Mouse (Mus musculus): ENCODE results near the gene Rgs8. TPM values are rescaled to one million over a fixed set of nuclear protein-coding genes. Genes with fewer than 3 reads are reported as not detected.
A peak's percentile ranks its signal among the peaks of the same experiment; 100 is the strongest.

Gene Rgs8
- polyA plus RNA-seq, 1 experiment from 2014 or later = 33.6 TPM

DNA sequence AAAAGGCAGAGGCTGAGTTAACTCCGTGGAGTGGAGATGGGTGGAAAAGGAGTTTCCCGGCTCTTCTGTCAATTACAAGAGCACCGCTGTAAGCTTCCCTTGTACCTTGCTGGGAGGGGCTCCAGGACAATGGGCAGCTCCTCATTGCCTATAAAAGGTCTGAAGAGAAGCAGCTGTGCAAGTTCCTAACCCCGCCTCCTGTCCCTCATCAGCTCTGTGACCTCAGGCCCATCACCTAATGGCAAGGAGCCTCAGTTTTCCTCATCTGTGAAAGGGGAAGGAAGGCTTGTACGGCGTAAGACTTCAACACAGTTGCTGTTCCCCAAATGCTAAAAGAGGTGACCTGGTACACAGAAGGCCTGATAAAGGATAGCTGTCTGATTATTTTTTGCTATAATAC is 24.8 kb downstream of the Rgs8 start:
- ATAC-seq = no peak
- Histone ChIP-seq H3K27me3 (no peaks in the 10 kb centered on the region; the same call in 1 of the 2 replicates), H3K27ac (no peak overlapping the region), H3K4me2 (replicated peaks) (no peak overlapping the region), H3K9me3 (no peaks in the 10 kb centered on the region), H3K9ac (replicated peaks) (no peak overlapping the region), H3K4me1 (replicated peaks) (peaks cover 30% of the 10 kb centered on the region), H3K4me3 (replicated peaks) (no peak overlapping the region), H3K36me3 (0 out of 2 replicates have a peak, but pooled peaks cover 7% of the 10 kb centered on the region)
- 58% methylated on average over 6 of the region's 6 CpGs for WGBS

DNA sequence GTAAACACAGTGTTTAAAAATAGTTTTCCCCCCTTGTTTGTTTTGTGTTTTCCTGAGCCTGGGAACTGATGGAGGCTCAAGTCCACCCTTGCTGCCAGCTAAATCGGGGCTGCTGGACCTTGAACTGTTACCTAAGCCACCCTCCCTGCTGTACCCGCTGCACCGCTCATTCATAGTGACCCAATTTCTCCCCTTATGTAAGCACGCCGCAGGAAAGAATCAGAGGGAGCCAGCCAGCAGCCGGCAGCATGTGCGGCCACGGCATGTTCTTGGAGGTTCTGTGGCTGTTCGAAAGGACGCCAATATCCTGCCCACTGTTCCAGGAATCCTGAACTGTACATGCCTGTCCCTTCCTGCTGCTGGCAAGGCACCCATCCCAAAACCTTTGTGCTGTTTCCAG is 26.3 kb downstream of the Rgs8 start:
- Histone ChIP-seq H3K4me1 (replicated peaks) (peaks cover 29% of the 10 kb centered on the region), H3K9me3 (no peaks in the 10 kb centered on the region), H3K27ac (0 out of 2 replicates have a peak overlapping the region, but pooled peaks have one; percentile 11), H3K36me3 (0 out of 2 replicates have a peak, but pooled peaks cover 7% of the 10 kb centered on the region), H3K4me2 (replicated peaks) (no peak overlapping the region), H3K27me3 (no peaks in the 10 kb centered on the region; the same call in 1 of the 2 replicates), H3K4me3 (replicated peaks) (no peak overlapping the region), H3K9ac (replicated peaks) (no peak overlapping the region; the same call in 1 of the 2 replicates)
- 56% methylated on average over 10 of the region's 10 CpGs for WGBS
- ATAC-seq = 0 out of 2 replicates have a peak, but pooled peaks have one; percentile 37

DNA sequence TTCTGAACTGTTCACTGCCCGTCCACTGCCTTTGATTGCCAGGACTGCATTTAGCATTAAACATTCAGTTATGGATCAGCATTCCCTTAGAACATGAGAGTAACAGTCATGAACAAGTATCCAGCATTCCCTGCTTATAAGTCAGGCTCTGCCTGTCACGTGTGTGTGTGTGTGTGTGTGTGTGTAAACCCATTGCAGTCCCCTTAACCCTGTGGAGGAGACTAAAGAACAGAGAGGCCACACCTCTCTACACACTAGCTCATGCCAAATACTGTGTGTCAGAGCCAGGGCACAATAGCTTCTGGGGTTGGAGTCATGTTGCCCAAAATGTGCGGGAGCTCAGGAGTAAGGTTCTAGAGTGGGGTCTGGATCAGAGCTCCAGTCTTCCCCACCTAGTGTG is 26.8 kb downstream of the Rgs8 start:
- no peak overlapping the region for H3K9ac ChIP-seq (replicated peaks)
- H3K4me3 ChIP-seq (replicated peaks) = no peak overlapping the region
- H3K9me3 ChIP-seq = no peaks in the 10 kb centered on the region
- H3K27ac ChIP-seq = 0 out of 2 replicates have a peak overlapping the region, but pooled peaks have one; percentile 11
- 48% methylated on average over 3 of the region's 3 CpGs for WGBS
- H3K27me3 ChIP-seq = no peaks in the 10 kb centered on the region; the same call in 1 of the 2 replicates
- 0 out of 2 replicates have a peak, but pooled peaks cover 7% of the 10 kb centered on the region for H3K36me3 ChIP-seq
- H3K4me2 ChIP-seq (replicated peaks) = no peak overlapping the region
- peak; percentile 49; the same call in 1 of the 2 replicates for ATAC-seq
- H3K4me1 ChIP-seq (replicated peaks) = peaks cover 29% of the 10 kb centered on the region

DNA sequence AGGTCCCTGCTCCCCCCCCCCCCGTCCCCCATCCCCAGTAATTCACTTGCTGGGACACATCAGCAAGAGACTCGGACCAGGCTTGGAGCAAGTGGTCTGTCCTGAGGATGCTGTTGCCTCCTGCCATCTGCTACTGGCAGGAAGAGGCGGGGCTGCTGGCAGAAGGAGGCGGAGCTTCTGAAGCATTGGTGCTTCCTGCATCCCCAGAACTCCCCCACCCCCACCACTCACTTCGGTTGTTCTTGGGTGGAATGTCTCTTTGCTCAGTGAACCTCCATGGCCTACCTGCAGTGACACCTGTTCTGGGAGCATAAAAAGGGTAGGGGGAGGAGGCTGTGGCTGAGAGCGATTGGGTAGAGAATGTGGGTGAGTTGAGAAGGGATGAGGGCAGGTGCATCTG is 27.5 kb downstream of the Rgs8 start:
- 62% methylated on average over 6 of the region's 6 CpGs for WGBS
- no peak for ATAC-seq

DNA sequence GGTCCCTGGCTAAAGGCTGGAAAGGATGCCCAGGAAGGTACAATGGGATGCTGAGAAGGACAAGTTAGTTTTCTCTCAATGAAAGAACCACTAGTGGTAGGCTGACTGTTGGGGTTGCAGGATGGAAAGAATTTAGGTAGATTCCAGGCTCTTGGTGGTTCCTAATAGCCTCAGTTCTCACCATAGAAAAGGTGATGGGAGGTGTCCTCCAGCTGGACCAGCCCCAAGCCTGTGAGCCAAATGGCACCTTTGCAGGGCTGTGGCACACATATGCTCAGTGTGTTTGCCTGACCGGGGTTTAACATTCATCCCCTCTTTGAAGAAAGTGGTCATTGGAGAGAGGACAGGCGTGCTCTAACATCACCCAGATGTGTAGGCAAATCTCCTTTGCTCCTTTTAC is 28.2 kb downstream of the Rgs8 start:
- Histone ChIP-seq H3K4me3 (replicated peaks) (no peak overlapping the region), H3K27me3 (no peaks in the 10 kb centered on the region; the same call in 1 of the 2 replicates), H3K9me3 (no peaks in the 10 kb centered on the region), H3K27ac (no peak overlapping the region), H3K9ac (replicated peaks) (no peak overlapping the region), H3K36me3 (0 out of 2 replicates have a peak, but pooled peaks cover 9% of the 10 kb centered on the region), H3K4me1 (replicated peaks) (peaks cover 29% of the 10 kb centered on the region), H3K4me2 (replicated peaks) (no peak overlapping the region)
- no peak for ATAC-seq
- WGBS = 96% methylated on average over 2 of the region's 2 CpGs

More for the DNA sequence above, 27.5 kb downstream of the Rgs8 start:
- H3K9ac ChIP-seq (replicated peaks) = no peak overlapping the region
- 0 out of 2 replicates have a peak, but pooled peaks cover 9% of the 10 kb centered on the region for H3K36me3 ChIP-seq
- no peak overlapping the region for H3K4me3 ChIP-seq (replicated peaks)
- H3K4me1 ChIP-seq (replicated peaks) = peaks cover 29% of the 10 kb centered on the region
- no peaks in the 10 kb centered on the region for H3K9me3 ChIP-seq
- no peak overlapping the region for H3K4me2 ChIP-seq (replicated peaks)
- H3K27ac ChIP-seq = no peak overlapping the region
- no peaks in the 10 kb centered on the region; the same call in 1 of the 2 replicates for H3K27me3 ChIP-seq

DNA sequence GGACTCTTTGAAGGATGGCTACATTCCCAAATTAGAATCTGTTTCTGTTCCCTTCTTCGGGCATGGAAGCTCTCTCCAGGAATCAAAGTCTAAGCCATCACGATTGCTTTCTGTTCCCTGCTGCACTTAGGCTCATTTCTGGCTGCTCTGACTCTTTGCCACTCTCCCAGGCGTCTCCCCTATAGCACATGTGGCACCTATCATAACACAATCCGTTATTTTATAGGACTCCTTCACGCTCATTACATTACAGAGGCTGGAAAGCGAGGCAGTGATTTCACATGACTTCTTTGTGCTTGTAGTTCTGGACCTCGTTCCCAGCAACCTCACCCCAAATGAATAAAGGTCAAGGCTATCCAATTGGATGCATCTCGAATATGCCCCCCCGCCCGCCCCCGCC is 30.4 kb downstream of the Rgs8 start:
- no peak overlapping the region for H3K27ac ChIP-seq
- 0 out of 2 replicates have a peak, but pooled peaks cover 9% of the 10 kb centered on the region for H3K36me3 ChIP-seq
- no peaks in the 10 kb centered on the region for H3K9me3 ChIP-seq
- no peak overlapping the region for H3K4me3 ChIP-seq (replicated peaks)
- 79% methylated on average over 11 of the region's 11 CpGs for WGBS
- H3K4me2 ChIP-seq (replicated peaks) = no peak overlapping the region
- no peaks in the 10 kb centered on the region; the same call in 1 of the 2 replicates for H3K27me3 ChIP-seq
- no peak overlapping the region for H3K9ac ChIP-seq (replicated peaks)
- peaks cover 20% of the 10 kb centered on the region for H3K4me1 ChIP-seq (replicated peaks)
- ATAC-seq = no peak

DNA sequence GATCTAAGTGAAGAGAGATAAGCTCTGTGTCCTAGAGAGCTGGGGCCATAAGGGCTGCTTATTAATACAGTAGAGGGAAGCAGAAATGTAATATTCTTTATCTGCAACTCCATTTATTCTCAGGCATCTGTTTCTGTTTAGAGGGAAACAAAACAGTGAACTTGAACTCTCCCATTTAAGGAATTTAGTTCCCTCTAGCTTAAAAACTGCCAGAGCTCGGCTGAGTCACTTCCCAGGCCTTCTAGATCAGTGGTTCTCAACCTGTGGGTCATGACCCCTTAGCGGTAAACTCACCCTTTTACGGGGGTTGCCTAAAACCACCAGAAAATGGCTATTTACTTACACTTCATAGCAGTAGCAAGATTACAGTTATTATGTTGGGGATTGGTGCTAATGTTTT is 32.8 kb downstream of the Rgs8 start:
- Histone ChIP-seq H3K9ac (replicated peaks) (no peak overlapping the region), H3K27ac (no peak overlapping the region), H3K36me3 (0 out of 2 replicates have a peak, but pooled peaks cover 9% of the 10 kb centered on the region), H3K4me3 (replicated peaks) (no peak overlapping the region), H3K4me2 (replicated peaks) (no peak overlapping the region), H3K4me1 (replicated peaks) (no peaks in the 10 kb centered on the region), H3K9me3 (no peaks in the 10 kb centered on the region), H3K27me3 (no peaks in the 10 kb centered on the region; the same call in 1 of the 2 replicates)
- 72% methylated on average over 3 of the region's 3 CpGs for WGBS
- no peak for ATAC-seq

DNA sequence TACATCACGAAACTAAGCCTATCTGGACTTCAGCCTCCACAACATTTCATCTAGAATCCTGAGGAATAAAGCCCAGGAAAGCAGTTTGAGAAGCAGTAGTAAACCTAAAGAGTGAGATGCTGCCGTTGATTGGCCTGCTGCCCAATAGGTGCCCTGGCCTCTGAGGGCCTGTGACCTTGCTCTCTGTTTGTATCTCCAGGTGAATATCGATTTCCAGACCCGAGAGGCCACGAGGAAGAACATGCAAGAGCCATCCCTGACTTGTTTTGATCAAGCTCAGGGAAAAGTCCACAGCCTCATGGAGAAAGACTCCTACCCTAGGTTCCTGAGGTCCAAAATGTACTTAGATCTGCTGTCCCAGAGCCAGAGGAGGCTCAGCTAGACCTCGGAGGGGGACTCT is 39.7 kb downstream of the Rgs8 start:
- Histone ChIP-seq H3K27me3 (no peaks in the 10 kb centered on the region), H3K9me3 (no peaks in the 10 kb centered on the region), H3K4me3 (replicated peaks) (no peak overlapping the region), H3K27ac (no peak overlapping the region), H3K4me2 (replicated peaks) (no peak overlapping the region), H3K36me3 (peaks cover 31% of the 10 kb centered on the region), H3K4me1 (replicated peaks) (peaks cover 19% of the 10 kb centered on the region), H3K9ac (replicated peaks) (no peak overlapping the region)
- no peak for ATAC-seq
- 88% methylated on average over 6 of the region's 6 CpGs for WGBS

DNA sequence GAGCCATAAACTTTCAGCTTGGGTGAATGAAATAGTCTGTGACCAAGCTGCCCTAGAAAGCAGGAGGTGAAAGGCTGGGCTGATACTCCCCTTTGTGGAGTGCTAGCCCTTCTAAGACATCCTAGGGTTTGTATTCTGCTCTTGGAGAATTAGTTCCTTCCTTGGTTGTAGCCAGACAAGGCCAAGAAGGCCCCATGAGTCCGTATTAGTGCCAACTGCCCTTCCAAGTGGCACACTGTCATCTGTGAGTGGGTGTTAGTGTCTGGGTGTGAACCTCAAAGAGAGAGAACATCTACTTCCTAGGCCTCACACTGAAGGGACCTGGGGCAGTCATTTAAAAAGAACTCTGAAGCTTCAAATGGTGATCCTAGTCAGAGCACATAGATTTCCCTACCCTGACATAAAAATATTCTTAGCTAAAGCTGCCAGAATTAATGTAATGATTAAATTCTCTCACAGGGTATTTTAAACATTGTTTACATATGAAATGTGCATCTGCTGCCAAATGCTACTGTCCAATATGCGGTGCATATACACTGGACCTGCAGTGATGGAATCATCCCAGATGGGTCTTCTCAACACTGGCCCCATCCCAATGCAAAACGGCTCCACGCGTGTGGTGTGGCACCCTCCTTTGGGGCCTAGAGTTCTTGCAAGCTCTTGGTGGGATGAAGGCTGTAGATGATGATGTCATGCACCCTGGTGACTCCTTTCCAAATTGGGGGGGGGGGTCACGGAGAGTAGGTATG is 41.7 kb downstream of the Rgs8 start:
- ATAC-seq = no peak
- Histone ChIP-seq H3K4me3 (replicated peaks) (no peak overlapping the region), H3K9me3 (no peaks in the 10 kb centered on the region), H3K4me2 (replicated peaks) (no peak overlapping the region), H3K27me3 (no peaks in the 10 kb centered on the region), H3K36me3 (peaks cover 31% of the 10 kb centered on the region), H3K4me1 (replicated peaks) (peaks cover 26% of the 10 kb centered on the region), H3K27ac (no peak overlapping the region), H3K9ac (replicated peaks) (no peak overlapping the region)
- 96% methylated on average over 6 of the region's 6 CpGs for WGBS

DNA sequence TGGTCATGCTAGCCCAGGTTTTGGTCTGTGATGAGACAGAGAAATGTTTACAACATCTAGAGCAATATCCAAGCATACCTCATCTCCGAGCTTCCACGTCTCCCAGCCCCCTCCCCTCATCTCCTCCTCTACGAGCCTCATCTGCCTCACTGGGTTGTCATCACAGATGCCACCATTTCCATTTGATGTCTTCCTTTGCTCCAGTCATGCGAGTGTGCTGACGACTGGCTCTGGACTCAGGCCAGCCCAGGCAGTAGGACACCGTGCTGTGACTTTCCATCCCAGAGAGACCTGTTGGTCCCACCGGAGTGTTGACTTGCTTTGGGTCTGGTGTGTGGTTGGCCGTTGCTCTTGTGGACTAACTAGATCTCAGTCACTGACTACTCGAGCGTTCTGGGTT is 42.6 kb downstream of the Rgs8 start:
- H3K4me3 ChIP-seq (replicated peaks) = no peak overlapping the region
- H3K9ac ChIP-seq (replicated peaks) = no peak overlapping the region
- no peak overlapping the region for H3K4me2 ChIP-seq (replicated peaks)
- peaks cover 26% of the 10 kb centered on the region for H3K4me1 ChIP-seq (replicated peaks)
- H3K27me3 ChIP-seq = no peaks in the 10 kb centered on the region
- ATAC-seq = no peak
- no peak overlapping the region for H3K27ac ChIP-seq
- 89% methylated on average over 10 of the region's 10 CpGs for WGBS
- H3K9me3 ChIP-seq = no peaks in the 10 kb centered on the region
- peaks cover 31% of the 10 kb centered on the region for H3K36me3 ChIP-seq

DNA sequence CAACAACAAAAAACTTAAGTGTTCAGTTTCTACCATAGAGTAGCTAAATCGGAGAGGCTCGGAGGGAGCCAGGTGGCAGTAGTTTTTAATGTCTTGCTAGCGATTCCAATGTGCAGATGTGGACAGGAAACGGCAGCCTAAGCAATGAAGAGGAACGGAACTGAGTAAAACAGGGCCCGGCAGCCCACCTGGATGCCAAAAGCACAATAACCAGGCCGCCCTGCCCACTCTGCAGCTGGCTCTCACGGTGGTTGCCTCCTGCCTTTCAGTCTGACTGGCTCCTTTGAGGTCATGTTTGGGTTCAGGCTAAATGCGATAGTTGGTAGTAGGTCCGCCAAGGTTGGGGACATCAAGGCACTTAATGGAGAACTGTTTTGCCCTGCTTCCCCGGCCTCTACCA is 43.3 kb downstream of the Rgs8 start:
- H3K27ac ChIP-seq = no peak overlapping the region
- H3K36me3 ChIP-seq = peaks cover 27% of the 10 kb centered on the region
- no peaks in the 10 kb centered on the region for H3K9me3 ChIP-seq
- no peak for ATAC-seq
- H3K9ac ChIP-seq (replicated peaks) = no peak overlapping the region
- H3K4me3 ChIP-seq (replicated peaks) = no peak overlapping the region
- no peak overlapping the region for H3K4me2 ChIP-seq (replicated peaks)
- H3K27me3 ChIP-seq = no peaks in the 10 kb centered on the region
- WGBS = 97% methylated on average over 11 of the region's 11 CpGs
- H3K4me1 ChIP-seq (replicated peaks) = peaks cover 22% of the 10 kb centered on the region

DNA sequence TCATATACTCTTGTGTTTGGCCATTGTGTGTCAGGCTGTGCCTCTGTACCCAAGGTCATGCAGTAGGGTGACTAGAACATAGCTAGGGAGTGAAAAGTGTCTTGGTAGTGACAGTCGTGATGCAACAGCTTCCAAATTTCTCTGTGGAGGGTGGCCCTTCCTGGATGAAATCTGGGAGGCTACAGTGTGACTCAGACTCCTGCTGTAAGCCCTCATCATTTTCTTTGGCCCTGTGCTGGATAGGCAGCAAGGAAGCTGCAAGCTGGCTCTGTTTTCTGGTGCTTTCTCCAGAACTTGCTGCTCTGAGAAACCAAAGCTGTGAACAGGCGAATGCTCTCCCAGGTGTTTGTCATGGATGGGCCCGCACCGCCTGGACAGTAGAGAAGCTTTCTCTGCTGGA is 43.7 kb downstream of the Rgs8 start:
- Histone ChIP-seq H3K9ac (replicated peaks) (no peak overlapping the region), H3K9me3 (no peaks in the 10 kb centered on the region), H3K27me3 (no peaks in the 10 kb centered on the region), H3K4me2 (replicated peaks) (no peak overlapping the region), H3K27ac (no peak overlapping the region), H3K36me3 (peaks cover 26% of the 10 kb centered on the region), H3K4me3 (replicated peaks) (no peak overlapping the region), H3K4me1 (replicated peaks) (peaks cover 18% of the 10 kb centered on the region)
- no peak for ATAC-seq
- 95% methylated on average over 4 of the region's 4 CpGs for WGBS

Measured in midbrain, embryonic 13.5 days (tissue).